In the genomic region with DNA sequence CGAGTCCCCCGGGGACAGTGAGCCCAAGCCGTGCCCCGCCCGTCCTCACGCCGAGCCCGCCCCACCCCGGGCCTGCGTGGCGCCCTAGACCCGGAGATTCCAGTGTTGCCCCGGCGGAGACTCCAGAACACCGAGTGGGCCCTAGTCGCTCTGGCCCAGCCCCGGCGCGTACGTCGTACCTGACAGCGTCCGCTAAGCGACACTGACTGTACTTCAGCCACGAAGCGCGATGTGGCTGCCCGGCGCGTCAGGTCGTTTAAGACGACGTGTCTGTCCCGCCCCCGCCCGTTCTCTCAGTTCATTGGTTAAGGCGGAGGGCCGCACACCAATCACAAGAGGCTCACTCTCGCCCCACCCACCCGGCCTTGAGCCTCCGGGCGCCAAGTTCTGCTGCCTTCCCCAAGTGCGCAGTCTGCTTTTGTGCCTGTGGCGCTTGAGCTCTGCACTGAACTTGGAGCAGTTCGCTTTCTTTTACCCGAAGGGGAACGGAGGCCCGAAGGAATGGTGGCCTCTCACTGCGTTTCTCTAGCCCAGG, we compare ENCODE assay signal across 7 mouse cellular contexts. TPM values are rescaled to one million over a fixed set of nuclear protein-coding genes. Genes with fewer than 3 reads are reported as not detected.
DNase-seq lines count a peak whose midpoint lies in the region; ATAC-seq lines count a peak whose summit lies in the region.

A gene (minus strand): TSS at position 283 of the 535 bp plus-strand sequence.

- no peaks in the 10 kb centered on the region for H3K9me3 ChIP-seq in intestine, embryonic 16.5 days (ENCODE audit: control insufficient read depth, low read length)
- H3K9me3 ChIP-seq in midbrain, embryonic 11.5 days (ENCODE audit: control insufficient read depth, low read length), result no peaks in the 10 kb centered on the region

- peak within 1 kb of the TSS; percentile 68 for H3K4me2 ChIP-seq in intestine, embryonic 16.5 days (ENCODE audit: low read depth, low read length)
- H3K4me2 ChIP-seq in midbrain, embryonic 11.5 days, result peak within 1 kb of the TSS; percentile 83

- ATAC-seq in intestine, embryonic 16.5 days, result peak; percentile 91
- peak; percentile 98 for ATAC-seq in midbrain, embryonic 11.5 days (ENCODE audit: low FRiP score)

- no peaks in the 10 kb centered on the region for H3K36me3 ChIP-seq in intestine, embryonic 16.5 days (ENCODE audit: control insufficient read depth, insufficient read depth, low read length)
- no peaks in the 10 kb centered on the region for H3K36me3 ChIP-seq in midbrain, embryonic 11.5 days (ENCODE audit: control insufficient read depth, insufficient read depth, low read length)

- peaks cover 22% of the 10 kb centered on the region for H3K4me1 ChIP-seq in intestine, embryonic 16.5 days (ENCODE audit: control insufficient read depth, insufficient read depth, low read length)
- peaks cover 9% of the 10 kb centered on the region for H3K4me1 ChIP-seq in midbrain, embryonic 11.5 days (ENCODE audit: control insufficient read depth, insufficient read depth, low read length)

- no peaks in the 10 kb centered on the region for H3K27me3 ChIP-seq in intestine, embryonic 16.5 days (replicated peaks; ENCODE audit: control insufficient read depth, insufficient read depth, low read length)
- peaks cover 2% of the 10 kb centered on the region; the same call in 1 of the 2 replicates for H3K27me3 ChIP-seq in midbrain, embryonic 11.5 days (ENCODE audit: control insufficient read depth, insufficient read depth, low read length)

- under 1% methylated on average over 49 of the region's 49 CpGs for WGBS in intestine, embryonic 16.5 days
- 1% methylated on average over 49 of the region's 49 CpGs for WGBS in midbrain, embryonic 11.5 days

- peak; percentile 94 for DNase-seq in adrenal gland, adult 8-10 months
- peak; percentile 93 for DNase-seq in embryo, embryonic 9.5 days (ENCODE audit: extremely low spot score)
- peak; percentile 86 to 95 for DNase-seq in gastrocnemius, postnatal 4 days (ENCODE audit: low spot score in 2 of 2)
- peak; percentile 90 to 92 for DNase-seq in left cerebral cortex, postnatal 36 days (ENCODE audit: low spot score in 2 of 2)
- peak; percentile 98 for DNase-seq in midbrain, embryonic 11.5 days (ENCODE audit: low spot score, missing footprints)
- peak; percentile 97 for DNase-seq in skeletal muscle tissue, adult 2 months (ENCODE audit: low read depth, low spot score)

- H3K4me3 ChIP-seq in intestine, embryonic 16.5 days (ENCODE audit: low read length), result peak within 1 kb of the TSS; percentile 79
- H3K4me3 ChIP-seq in midbrain, embryonic 11.5 days (ENCODE audit: low read depth, low read length), result peak within 1 kb of the TSS; percentile 73

- intact Hi-C loops in left cerebral cortex, postnatal 36 days (cut with DNase I), result loop anchor here (5.0 to 10.0 kb wide), 2 partner anchors 61 to 239 kb away; a partner anchor contains a TSS

- peak within 1 kb of the TSS; percentile 92 for H3K9ac ChIP-seq in intestine, embryonic 16.5 days (ENCODE audit: low read depth, low read length)
- peak within 1 kb of the TSS; percentile 67 for H3K9ac ChIP-seq in midbrain, embryonic 11.5 days (ENCODE audit: low read length)

- H3K27ac ChIP-seq in intestine, embryonic 16.5 days (ENCODE audit: low read length), result peak within 1 kb of the TSS; percentile 99
- peak within 1 kb of the TSS; percentile 58 for H3K27ac ChIP-seq in midbrain, embryonic 11.5 days (ENCODE audit: low read depth, low read length)

RNA-seq across cellular contexts. Expression of the gene that starts here (rescaled TPM):
- 100 to 1,000 TPM; 140 to 156 (median 148) TPM for total RNA-seq in adrenal gland, adult 8-10 months (2022)
- total RNA-seq in gastrocnemius, postnatal 4 days (2021), result 10 to 100 TPM; 73.8 to 76.2 TPM
- polyA plus RNA-seq in intestine, embryonic 16.5 days (2015; fragmentation: Nextera tagmentation; extraction: Ambion mirVana), result 1,956 and 2,187 TPM in 2 replicates
- 10 to 100 TPM; 75.3 to 86.8 TPM for total RNA-seq in left cerebral cortex, postnatal 36 days (2021)
- polyA plus RNA-seq in midbrain, embryonic 11.5 days (2014; fragmentation: Nextera tagmentation; extraction: Ambion mirVana), result 145 and 152 TPM in 2 replicates

Comparison
In these comparisons a context has a peak if more than half of its experiments do, and no peak if none do; other contexts are left out.
1. Peak in every context shown above with its lines: DNase-seq, ATAC-seq, H3K4me3 ChIP-seq and H3K27ac ChIP-seq.
2. RNA of the gene that starts here (polyA plus RNA-seq): 1,956 to 2,187 TPM in intestine, embryonic 16.5 days; 145 to 152 TPM in midbrain, embryonic 11.5 days; every median in the first group is over 10 times any median in the second.